Mouse (Mus musculus) lung, postnatal 10 days (tissue): ENCODE measurements around the gene Acnat2.
"Not testable (repeated sequence)": the region's sequence is repeated elsewhere in the genome, so short reads cannot be mapped to it uniquely, and the experiment has no call there.

Experiments
- DNase-seq: peaks from one replicate; pipeline ENCODE4 v3.0.0; 2021

The Acnat2 gene

DNA sequence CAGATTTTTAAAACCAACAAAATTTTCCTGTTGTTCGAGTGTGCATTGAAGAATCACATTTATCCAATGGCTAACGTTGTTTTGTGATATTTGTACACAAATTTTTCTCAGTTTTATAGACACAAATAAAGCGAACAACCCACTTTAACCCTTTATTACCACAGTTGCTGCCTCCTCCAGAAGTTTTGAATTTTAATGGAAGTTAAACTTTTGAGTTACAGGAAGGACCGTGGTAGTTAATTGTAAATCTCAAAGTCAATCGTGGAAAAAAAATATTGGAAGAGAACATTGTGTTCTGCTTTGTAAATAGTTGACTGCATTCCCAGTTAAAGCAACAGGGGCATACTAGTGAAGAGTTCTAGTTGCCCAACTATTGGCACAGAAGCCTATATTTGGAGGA lies at the start of gene Acnat2:
Acnat2 (minus strand) TSS at position 195 of the 400 bp plus-strand sequence.
- DNase-seq: not testable (repeated sequence)

DNA sequence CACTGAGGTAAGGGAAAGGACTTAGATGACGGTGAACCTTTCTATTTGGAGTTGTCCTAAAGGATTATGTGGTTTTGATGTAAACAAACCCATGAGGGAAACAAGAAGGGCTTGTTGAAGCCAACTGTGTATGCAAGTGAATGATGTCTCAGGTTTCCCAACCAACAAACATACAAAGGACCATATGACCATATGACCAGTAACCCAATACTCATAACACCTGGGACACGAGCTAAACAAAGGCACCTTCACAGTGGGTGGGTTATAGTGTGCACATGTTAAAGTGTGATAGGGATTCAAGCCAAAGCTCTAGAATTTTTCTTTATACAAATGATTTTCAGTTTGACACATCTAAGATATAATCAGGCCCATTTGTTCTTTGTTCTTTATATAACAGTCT lies 48.2 kb upstream of the Acnat2 start:
- DNase-seq: no peak

DNA sequence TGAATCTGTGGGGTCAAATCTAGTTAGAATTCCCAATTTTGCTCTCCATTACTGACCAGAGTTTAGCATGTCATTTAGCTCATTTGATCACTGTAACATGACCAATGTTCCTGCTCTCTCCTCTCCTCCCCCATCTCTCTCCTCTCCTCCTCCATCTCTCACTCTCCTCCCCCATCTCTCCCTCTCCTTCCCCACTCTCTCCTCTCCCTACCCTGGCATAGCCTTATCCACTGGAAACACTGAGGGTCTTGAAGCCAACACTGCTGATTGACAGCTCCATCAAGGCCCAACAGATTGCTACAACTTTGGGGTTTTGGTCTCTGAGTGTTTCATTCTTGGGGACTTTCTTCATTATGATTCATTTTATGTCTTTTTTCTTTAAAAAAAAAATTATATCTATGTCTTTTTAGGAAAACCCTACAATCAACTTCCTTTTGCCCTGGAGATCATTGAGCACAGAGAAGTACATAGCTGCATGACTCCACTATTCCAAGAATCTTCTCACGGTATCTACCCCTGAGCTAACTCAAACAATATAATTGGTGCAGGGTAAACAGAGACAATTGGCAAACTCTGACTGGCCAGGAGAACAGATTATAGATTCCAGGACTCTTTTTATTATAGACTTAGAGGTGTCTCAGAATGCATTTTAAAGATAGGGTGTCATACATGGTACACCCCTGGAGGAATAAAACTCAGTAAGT lies 44.0 kb upstream of the Acnat2 start:
- DNase-seq: no peak

DNA sequence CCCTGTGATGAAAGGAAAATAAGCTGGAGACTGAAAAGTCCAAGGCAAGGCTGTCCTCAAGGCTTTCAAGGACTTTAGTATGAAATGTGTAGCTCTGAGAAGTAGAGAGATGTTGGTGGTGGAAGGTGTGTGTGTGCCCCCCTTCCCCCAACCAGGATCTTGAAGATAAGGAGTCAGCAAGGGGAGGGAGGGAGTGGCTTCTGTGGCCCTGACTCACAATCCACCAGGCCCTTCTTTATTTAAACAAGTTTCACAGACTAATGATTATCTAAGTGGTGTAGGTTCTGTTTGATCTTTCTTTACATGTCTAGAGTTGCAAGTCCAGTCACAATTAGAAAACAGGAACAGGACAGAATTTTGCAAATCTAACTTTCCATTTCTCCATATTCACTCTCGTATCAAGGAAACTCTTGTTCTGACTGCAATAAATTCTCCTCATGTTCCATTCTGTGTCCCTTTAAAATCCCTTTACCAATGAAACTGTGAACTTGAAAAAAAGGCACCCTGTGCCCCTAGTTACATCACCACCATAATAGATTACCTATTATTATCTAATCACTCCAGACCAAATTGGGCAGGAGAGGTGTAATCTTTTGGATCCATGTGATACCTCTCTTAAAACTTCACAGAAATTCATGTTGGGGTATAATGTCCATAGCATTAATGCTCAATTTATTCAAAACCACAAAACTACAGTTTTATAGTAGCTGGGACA lies 43.3 kb upstream of the Acnat2 start:
- not testable (repeated sequence) for DNase-seq

DNA sequence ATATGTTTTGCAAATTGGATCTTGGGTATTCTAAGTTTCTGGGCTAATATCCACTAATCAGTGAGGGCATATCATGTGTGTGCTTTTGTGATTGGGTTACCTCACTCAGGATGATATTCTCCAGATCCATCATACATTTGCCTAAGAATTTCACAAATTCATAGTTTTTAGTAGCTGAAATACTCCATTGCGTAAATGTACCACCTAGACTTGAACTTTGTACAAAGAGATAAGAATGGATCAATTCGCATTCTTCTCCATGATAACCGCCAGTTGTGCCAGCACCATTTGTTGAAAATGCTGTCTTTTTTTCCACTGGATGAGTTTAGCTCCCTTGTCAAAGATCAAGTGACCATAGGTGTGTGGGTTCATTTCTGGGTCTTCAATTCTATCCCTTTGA lies 29.0 kb upstream of the Acnat2 start:
- not testable (repeated sequence) for DNase-seq

DNA sequence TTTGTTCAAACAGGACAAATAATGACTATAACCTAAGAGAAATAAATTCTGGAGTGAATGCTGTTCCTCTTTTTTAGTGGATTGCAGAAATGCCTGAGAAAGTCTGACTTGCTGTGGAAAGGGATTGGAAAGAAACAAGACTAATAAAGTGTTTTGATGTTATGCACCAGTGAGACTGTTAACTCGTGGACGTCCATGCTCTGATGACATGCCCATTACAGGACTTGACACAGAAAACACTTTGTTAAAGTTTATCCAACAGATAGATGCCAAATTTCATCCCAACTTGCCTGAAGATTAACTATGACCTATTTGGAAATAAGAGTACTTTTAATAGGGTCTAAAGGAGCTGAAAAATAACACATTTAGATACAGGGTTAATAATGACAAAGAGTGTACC lies 2.2 kb upstream of the Acnat2 start:
- DNase-seq: not testable (repeated sequence)

DNA sequence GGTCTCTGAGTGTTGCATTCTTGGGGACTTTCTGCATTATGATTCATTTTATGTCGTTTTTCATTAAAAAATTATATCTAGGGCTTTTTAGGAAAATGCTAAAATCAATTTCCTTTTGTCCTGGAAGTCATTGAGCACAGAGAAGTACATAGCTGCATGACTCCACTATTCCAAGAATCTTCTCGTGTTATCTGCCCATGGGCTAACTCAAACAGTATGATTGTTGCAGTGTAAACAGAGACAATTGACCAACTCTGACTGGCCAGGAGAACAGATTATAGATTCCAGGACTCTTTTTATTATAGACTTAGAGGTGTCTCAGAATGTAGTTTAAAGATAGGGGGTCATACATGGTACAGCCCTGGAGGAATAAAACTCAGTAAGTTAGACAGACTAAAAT lies 21.1 kb downstream of the Acnat2 start:
- DNase-seq: no peak

DNA sequence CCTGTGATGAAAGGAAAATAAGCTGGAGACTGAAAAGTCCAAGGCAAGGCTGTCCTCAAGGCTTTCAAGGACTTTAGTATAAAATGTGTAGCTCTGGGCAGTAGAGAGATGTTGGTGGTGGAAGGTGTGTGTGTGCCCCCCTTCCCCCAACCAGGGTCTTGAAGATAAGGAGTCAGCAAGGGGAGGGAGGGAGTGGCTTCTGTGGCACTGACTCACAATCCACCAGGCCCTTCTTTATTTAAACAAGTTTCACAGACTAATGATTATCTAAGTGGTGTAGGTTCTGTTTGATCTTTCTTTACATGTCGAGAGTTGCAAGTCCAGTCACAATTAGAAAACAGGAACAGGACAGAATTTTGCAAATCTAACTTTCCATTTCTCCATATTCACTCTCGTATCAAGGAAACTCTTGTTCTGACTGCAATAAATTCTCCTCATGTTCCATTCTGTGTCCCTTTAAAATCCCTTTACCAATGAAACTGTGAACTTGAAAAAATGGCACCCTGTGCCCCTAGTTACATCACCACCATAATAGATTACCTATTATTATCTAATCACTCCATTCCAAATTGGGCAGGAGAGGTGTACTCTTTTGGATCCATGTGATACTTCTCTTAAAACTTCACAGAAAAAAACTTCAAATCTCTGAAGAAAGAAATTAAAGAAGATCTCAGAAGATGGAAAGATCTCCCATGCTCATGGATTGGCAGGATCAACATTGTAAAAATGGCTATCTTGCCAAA lies 24.2 kb downstream of the Acnat2 start:
- DNase-seq: not testable (repeated sequence)

DNA sequence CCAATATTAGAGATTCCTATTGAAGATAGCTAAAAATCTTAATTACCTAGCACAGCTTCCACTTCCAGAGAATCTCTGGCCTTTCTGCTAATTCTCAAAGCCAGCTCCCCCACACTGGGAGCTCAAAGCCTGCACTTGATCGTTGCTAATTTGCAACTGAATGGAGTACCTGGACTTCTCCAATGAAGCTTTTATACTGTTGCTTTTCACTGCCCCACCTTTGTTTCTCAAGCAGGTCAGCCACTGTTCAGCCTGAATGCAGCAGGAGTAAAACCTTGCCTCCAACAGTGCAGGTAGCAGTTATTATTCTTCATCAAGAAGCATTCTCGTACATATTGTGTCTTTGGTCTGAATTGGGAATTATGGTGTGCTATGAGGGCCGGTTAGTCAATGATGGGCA lies 39.9 kb downstream of the Acnat2 start:
- not testable (repeated sequence) for DNase-seq

DNA sequence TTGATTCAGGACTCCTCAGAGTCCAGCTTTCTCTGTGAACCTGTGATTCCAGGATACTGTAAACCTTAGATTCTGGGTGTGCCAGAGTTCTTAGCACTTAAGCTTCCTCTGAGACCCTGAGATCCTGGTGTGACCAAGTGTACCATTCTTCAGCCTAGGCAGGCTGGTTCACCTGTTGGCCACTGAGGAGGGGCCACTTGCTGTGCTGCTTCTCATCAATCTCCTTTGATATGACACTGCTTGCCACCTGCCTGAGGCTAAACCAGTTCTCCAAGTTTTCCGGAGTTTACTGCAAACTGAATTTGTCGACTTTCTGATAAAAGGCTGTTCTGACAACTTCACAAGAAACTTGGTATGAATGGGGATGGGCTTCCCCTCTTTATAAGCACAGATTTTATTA lies 50.9 kb downstream of the Acnat2 start:
- no peak for DNase-seq

DNA sequence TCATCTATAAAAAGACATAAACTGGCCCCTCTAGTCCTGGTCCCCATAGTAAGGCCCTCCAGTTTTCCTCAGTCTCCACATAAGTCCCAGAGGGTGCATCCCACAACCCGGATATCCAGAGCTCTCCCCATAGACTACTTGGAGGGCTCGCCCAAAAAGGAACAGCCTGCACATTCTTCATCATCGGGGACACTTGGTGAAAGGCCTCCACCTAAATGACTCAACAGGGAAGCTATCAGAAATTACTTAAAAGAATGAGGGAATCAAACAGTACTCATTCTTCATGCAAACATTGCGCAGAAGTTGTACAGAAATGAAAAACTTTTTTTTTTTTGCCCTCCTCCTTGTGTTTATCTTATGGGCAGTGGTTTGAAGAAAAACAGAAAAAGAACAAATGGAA lies 57.5 kb downstream of the Acnat2 start:
- no peak for DNase-seq

DNA sequence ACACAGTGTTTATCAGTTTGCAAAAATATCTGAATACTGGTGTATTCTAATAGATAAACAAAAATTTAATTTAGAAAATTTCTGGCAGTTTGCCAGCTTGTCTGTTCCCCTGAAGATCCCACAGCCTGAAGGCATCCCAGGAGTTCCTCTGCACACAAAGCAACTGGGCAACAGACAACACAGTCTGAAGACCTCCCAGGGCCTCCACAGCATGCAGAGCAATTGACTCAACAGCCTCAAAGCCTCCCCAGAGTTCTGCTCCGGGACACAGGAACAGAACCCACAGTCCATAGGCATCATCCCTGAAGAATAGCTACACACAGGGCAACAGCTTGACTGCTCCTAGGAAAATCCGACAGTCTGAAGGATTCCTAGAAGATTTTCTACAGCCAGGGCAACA lies 59.3 kb downstream of the Acnat2 start:
- no peak for DNase-seq

DNA sequence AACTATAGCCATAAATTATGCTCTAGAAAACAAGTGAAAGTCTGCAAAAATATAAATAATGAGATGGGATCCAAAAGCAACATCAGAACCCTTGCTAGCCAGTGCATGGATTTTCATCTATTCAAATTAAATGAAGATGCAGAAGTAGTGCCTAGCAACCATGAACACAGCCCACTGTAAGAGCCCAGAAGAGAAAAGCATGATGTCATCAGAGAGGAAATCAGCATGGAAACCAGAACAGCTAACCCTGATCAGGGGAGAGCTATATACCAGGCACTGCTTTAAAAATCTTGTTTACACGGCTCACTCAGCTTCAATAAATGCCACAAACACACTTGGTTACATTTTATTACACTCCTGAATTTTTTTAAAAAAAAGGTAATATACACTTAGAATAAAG lies 60.0 kb downstream of the Acnat2 start:
- not testable (repeated sequence) for DNase-seq

DNA sequence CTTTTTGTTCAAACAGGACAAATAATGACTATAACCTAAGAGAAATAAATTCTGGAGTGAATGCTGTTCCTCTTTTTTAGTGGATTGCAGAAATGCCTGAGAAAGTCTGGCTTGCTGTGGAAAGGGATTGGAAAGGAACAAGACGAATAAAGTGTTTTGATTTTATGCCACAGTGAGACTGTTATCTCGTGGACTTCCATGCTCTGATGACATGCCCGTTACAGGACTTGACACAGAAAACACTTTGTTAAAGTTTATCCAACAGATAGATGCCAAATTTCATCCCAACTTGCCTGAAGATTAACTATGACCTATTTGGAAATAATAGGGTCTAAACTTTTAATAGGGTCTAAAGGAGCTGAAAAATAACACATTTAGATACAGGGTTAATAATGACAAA lies 67.9 kb downstream of the Acnat2 start:
- DNase-seq: not testable (repeated sequence)

DNA sequence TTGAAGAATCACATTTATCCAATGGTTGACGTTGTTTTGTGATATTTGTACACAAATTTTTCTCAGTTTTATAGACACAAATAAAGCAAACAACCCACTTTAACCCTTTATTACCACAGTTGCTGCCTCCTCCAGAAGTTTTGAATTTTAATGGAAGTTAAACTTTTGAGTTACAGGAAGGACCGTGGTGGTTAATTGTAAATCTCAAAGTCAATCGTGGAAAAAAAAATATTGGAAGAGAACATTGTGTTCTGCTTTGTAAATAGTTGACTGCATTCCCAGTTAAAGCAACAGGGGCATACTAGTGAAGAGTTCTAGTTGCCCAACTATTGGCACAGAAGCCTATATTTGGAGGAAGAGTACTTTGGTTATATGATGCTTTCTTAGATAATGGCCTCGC lies 70.0 kb downstream of the Acnat2 start:
- not testable (repeated sequence) for DNase-seq
